Mouse (Mus musculus): ENCODE data around the gene Mpnd. TPM values are rescaled to one million over a fixed set of nuclear protein-coding genes. Genes with fewer than 3 reads are reported as not detected.

Mpnd gene
- polyA plus RNA-seq, 1 experiment from 2014 or later = 152 TPM

DNA sequence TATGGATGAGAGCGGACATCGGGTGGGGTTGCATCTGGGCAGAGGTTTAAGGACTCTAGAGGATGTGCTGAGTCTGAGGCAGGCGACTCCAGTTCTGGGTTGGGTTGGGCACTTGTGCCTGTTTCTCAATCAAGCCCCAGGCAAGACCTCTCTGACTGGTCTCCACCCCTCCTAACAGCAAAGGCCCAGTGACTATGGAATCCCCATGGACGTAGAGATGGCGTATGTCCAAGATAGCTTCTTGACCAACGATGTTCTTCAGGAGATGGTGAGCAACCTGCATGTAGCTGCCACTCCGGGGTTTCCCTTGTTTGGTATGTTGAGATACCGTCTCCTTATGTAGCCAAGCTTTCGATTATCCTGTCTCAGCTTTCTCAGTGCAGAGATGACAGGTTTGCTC lies 9.8 kb downstream of the Mpnd start:
- Histone ChIP-seq H3K9me3 (no peaks in the 10 kb centered on the region), H3K4me2 (no peak overlapping the region), H3K27ac (no peak overlapping the region), H3K27me3 (replicated peaks) (no peaks in the 10 kb centered on the region), H3K4me3 (no peak overlapping the region), H3K36me3 (replicated peaks) (peaks cover 52% of the 10 kb centered on the region), H3K9ac (no peak overlapping the region; the same call in 1 of the 2 replicates), H3K4me1 (peaks cover 21% of the 10 kb centered on the region)
- no peak for ATAC-seq (replicated peaks)
- 95% methylated on average over 9 of the region's 9 CpGs for WGBS

GRCm38 (mm10) chr17:56016382-56016781 lies 10.9 kb downstream of the Mpnd start:
- peaks cover 52% of the 10 kb centered on the region for H3K36me3 ChIP-seq (replicated peaks)
- 89% methylated on average over 8 of the region's 8 CpGs for WGBS
- H3K9ac ChIP-seq = no peak overlapping the region
- H3K9me3 ChIP-seq = no peaks in the 10 kb centered on the region
- H3K4me1 ChIP-seq = peaks cover 12% of the 10 kb centered on the region
- H3K27ac ChIP-seq = no peak overlapping the region
- H3K4me3 ChIP-seq = no peak overlapping the region
- H3K27me3 ChIP-seq (replicated peaks) = no peaks in the 10 kb centered on the region
- no peak for ATAC-seq (replicated peaks)
- no peak overlapping the region for H3K4me2 ChIP-seq

- Histone ChIP-seq H3K27me3 (replicated peaks) (no peaks in the 10 kb centered on the region), H3K9me3 (no peaks in the 10 kb centered on the region), H3K36me3 (replicated peaks) (peaks cover 47% of the 10 kb centered on the region), H3K4me1 (peaks cover 9% of the 10 kb centered on the region), H3K9ac (no peak overlapping the region), H3K4me2 (no peak overlapping the region), H3K4me3 (no peak overlapping the region), H3K27ac (peak overlapping the region; percentile 51)
- 84% methylated on average over 15 of the region's 15 CpGs for WGBS
- no peak for ATAC-seq (replicated peaks)
These were observed 11.6 kb downstream of the Mpnd start for GRCm38 (mm10) chr17:56016793-56017785.

- Histone ChIP-seq H3K9ac (no peak overlapping the region), H3K4me3 (no peak overlapping the region), H3K4me2 (no peak overlapping the region), H3K9me3 (no peaks in the 10 kb centered on the region), H3K4me1 (peaks cover 9% of the 10 kb centered on the region; the same call in 1 of the 2 replicates), H3K27ac (peak overlapping the region; percentile 51), H3K36me3 (replicated peaks) (peaks cover 42% of the 10 kb centered on the region; the same call in 1 of the 2 replicates), H3K27me3 (replicated peaks) (no peaks in the 10 kb centered on the region)
- peak; percentile 1 for ATAC-seq (replicated peaks)
- 90% methylated on average over 7 of the region's 7 CpGs for WGBS
These were observed 12.3 kb downstream of the Mpnd start for GRCm38 (mm10) chr17:56017848-56018247.

DNA sequence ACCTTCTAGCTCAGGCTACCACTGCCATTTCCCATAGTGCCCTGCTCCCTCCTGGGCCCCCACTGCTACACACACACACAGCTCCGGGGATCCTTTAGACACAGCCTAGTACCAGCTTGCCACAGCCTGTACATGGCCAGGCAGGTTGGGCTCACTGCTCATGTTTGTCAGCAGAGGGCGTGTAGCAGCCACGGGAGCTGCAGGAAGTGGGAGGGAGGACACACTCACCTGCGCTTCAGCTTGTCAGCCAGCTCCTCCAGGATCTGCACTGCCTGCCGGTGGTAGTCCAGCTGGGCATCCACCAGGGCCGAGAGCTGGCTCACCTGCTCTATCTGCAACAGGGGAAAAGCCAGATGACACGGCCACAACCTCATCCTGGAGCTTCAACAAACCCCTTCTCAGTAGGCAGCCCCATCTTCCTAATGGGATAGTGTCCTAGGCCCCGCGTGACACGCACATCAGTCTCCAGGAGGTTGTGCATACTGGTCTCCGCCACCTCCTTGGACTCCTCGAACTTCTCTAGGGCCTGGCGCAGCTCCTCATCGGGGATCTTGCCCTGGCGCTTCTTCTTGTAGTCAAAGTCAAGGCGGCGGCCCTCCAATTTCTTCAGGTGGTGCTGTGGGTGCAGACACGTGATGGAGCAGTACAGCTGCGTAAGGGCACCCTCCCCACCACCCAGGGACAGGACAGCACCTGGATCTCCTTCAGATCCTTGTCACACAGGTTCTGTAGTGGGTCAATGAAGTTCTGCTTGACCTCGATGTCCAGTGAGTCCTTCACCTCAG lies 13.0 kb downstream of the Mpnd start:
- Histone ChIP-seq H3K4me1 (peaks cover 9% of the 10 kb centered on the region; the same call in 1 of the 2 replicates), H3K4me2 (no peak overlapping the region), H3K36me3 (replicated peaks) (peaks cover 36% of the 10 kb centered on the region; the same call in 1 of the 2 replicates), H3K27me3 (replicated peaks) (no peaks in the 10 kb centered on the region), H3K9ac (no peak overlapping the region), H3K4me3 (no peak overlapping the region), H3K9me3 (no peaks in the 10 kb centered on the region), H3K27ac (peak overlapping the region; percentile 51)
- ATAC-seq (replicated peaks) = peak; percentile 48
- 78% methylated on average over 20 of the region's 20 CpGs for WGBS

GRCm38 (mm10) chr17:56020400-56021084 lies 15.0 kb downstream of the Mpnd start:
- Histone ChIP-seq H3K4me2 (no peak overlapping the region), H3K27ac (peak overlapping the region; percentile 27; the same call in 1 of the 2 replicates), H3K4me3 (no peak overlapping the region), H3K27me3 (replicated peaks) (no peaks in the 10 kb centered on the region), H3K36me3 (replicated peaks) (peaks cover 24% of the 10 kb centered on the region; the same call in 1 of the 2 replicates), H3K9ac (no peak overlapping the region), H3K9me3 (no peaks in the 10 kb centered on the region), H3K4me1 (peaks cover 9% of the 10 kb centered on the region; the same call in 1 of the 2 replicates)
- 91% methylated on average over 6 of the region's 6 CpGs for whole genome bisulfite sequencing
- no peak for ATAC-seq (replicated peaks)

DNA sequence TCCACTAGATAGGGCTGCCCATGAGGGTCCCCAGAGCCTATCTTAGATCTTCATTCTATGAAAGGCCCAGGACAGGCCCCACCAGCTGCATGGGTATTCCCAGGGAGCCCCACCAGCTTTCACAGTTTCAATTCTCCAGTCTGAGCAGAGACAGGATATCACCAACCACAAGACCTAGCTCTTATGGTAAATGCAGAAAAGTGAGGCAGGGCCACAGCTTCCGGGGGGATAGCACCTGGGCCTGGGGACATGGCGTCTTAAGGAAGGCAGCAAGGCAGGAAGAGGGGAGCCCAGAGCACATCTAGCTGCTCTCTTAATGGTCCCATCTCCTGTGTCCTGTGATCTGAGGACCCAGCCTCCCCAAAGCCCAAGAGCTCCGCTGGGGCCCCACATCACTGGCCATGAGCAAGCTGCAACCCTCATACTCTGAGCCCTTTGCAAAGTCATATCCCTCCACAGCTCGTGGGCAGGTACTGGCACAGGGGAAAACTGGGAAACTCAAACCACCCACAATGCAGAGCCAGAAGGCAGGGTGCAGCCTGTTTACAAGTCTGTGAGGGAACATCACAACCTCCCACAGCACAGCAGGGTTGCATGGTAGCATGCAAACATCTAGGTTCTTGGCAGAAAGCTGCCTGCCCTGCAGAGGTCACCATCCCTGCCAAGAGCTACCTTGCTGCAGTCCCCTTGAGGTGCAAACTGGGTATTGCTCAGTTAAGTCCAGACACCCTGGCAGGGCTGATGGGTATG lies 15.8 kb downstream of the Mpnd start:
- H3K36me3 ChIP-seq (replicated peaks) = peaks cover 16% of the 10 kb centered on the region; the same call in 1 of the 2 replicates
- no peaks in the 10 kb centered on the region for H3K9me3 ChIP-seq
- H3K4me3 ChIP-seq = no peak overlapping the region
- no peak overlapping the region for H3K9ac ChIP-seq
- no peak for ATAC-seq (replicated peaks)
- WGBS = 88% methylated on average over 4 of the region's 4 CpGs
- H3K27me3 ChIP-seq (replicated peaks) = no peaks in the 10 kb centered on the region
- peaks cover 9% of the 10 kb centered on the region; the same call in 1 of the 2 replicates for H3K4me1 ChIP-seq
- peak overlapping the region; percentile 27 for H3K27ac ChIP-seq
- H3K4me2 ChIP-seq = no peak overlapping the region

GRCm38 (mm10) chr17:56022131-56022988 lies 16.8 kb downstream of the Mpnd start:
- Histone ChIP-seq H3K4me3 (no peak overlapping the region), H3K36me3 (replicated peaks) (peaks cover 7% of the 10 kb centered on the region; the same call in 1 of the 2 replicates), H3K9me3 (no peaks in the 10 kb centered on the region), H3K27ac (peak overlapping the region; percentile 27), H3K9ac (no peak overlapping the region), H3K4me2 (no peak overlapping the region), H3K27me3 (replicated peaks) (no peaks in the 10 kb centered on the region), H3K4me1 (peaks cover 9% of the 10 kb centered on the region; the same call in 1 of the 2 replicates)
- no peak for ATAC-seq (replicated peaks)
- WGBS = 60% methylated on average over 2 of the region's 2 CpGs

GRCm38 (mm10) chr17:56022989-56023290 lies 17.4 kb downstream of the Mpnd start:
- Histone ChIP-seq H3K27ac (no peak overlapping the region; the same call in 1 of the 2 replicates), H3K9me3 (no peaks in the 10 kb centered on the region), H3K4me1 (peaks cover 9% of the 10 kb centered on the region; the same call in 1 of the 2 replicates), H3K9ac (no peak overlapping the region), H3K27me3 (replicated peaks) (no peaks in the 10 kb centered on the region), H3K36me3 (replicated peaks) (peaks cover 5% of the 10 kb centered on the region; the same call in 1 of the 2 replicates), H3K4me2 (no peak overlapping the region), H3K4me3 (no peak overlapping the region)
- WGBS = 68% methylated on average over 4 of the region's 4 CpGs
- ATAC-seq (replicated peaks) = no peak

DNA sequence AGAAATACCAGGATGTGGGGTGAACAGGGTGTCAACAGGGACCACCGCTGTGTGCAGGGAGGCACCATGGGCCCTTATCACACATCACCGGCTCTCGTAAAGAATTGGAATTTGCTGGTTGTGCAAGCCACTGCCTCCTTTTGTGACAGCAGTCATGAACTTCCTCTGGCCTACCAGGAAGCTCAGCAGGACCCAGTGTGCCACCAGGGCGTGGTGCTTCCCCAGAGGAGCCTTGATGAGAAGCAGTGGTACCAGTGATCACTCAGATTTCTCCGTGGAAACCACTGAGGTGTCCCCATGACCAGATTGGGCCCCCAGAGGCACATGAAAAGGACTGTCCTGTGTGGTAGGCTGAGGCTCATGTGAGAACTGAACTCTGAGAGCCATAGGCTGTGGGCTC lies 17.9 kb downstream of the Mpnd start:
- no peak for ATAC-seq (replicated peaks)
- H3K27ac ChIP-seq = no peak overlapping the region; the same call in 1 of the 2 replicates
- WGBS = 86% methylated on average over 5 of the region's 5 CpGs

More for the DNA sequence above, 17.9 kb downstream of the Mpnd start:
- Histone ChIP-seq H3K27me3 (replicated peaks) (no peaks in the 10 kb centered on the region), H3K9ac (no peak overlapping the region), H3K4me1 (peaks cover 9% of the 10 kb centered on the region; the same call in 1 of the 2 replicates), H3K36me3 (replicated peaks) (peaks cover 5% of the 10 kb centered on the region; the same call in 1 of the 2 replicates), H3K4me3 (no peak overlapping the region), H3K9me3 (no peaks in the 10 kb centered on the region), H3K4me2 (no peak overlapping the region)

Measured in midbrain, embryonic 15.5 days (tissue).